Mouse (Mus musculus) thymus, postnatal 4 days (tissue): ENCODE measurements at regions not wholly inside any gene's neighbourhood (a gene's known extent, or its start where the extent isn't known, plus 50 kb on each side); places are given as distances from the start of the nearest gene placed in this dataset.

Source experiments
- DNase-seq: peaks from one replicate; pipeline ENCODE4 v3.0.0; 2021

- DNase-seq = no peak
Measured at GRCm38 (mm10) chr3:129449928-129450327, 82.2 kb upstream of the Elovl6 start.

GRCm38 (mm10) chr3:129450671-129451070 lies 81.5 kb upstream of the Elovl6 start:
- DNase-seq = no peak

GRCm38 (mm10) chr3:129470088-129470487 lies 62.1 kb upstream of the Elovl6 start:
- no peak for DNase-seq

GRCm38 (mm10) chr3:129471332-129471731 lies 60.8 kb upstream of the Elovl6 start:
- DNase-seq = no peak

- DNase-seq = no peak
Measured at GRCm38 (mm10) chr3:129472008-129472407, 60.1 kb upstream of the Elovl6 start.

GRCm38 (mm10) chr3:129474451-129474850 lies 57.7 kb upstream of the Elovl6 start:
- DNase-seq = no peak

- no peak for DNase-seq
Measured at GRCm38 (mm10) chr3:129476250-129476649, 55.9 kb upstream of the Elovl6 start.

- DNase-seq = no peak
Measured at GRCm38 (mm10) chr3:129478093-129478492, 54.1 kb upstream of the Elovl6 start.

- DNase-seq = no peak
Measured at GRCm38 (mm10) chr3:129481293-129481692, 50.9 kb upstream of the Elovl6 start.
